Mouse (Mus musculus): ENCODE data around the gene Txk. TPM values are rescaled to one million over a fixed set of nuclear protein-coding genes. Genes with fewer than 3 reads are reported as not detected.
A peak's percentile ranks its signal among the peaks of the same experiment; 100 is the strongest.

Txk gene
- polyA plus RNA-seq, 1 experiment from 2014 or later, result not detected

DNA sequence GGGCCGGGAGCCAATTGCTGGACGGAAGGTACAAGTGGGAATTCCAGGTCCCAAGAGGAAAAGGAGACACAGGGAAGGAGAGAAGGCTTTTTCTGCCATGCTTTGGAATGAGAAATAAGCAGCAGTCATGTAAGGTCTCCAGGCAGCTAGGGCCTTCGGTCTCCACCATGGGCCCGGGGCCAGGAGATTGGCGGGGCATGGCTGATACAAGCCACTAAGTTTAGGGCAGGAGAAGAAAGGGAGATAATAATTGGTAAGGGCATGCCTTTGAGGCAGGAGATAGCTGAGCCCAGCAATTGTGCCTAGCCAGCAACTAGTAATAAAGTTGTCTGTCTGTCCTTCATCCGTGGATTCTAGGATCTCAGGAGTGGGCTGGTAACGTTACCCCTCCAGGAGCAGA lies 30.5 kb upstream of the Txk start:
- 94% methylated on average over 7 of the region's 7 CpGs for WGBS
- H3K27me3 ChIP-seq (ENCODE audit: control insufficient read depth, insufficient read depth, low read length), result no peaks in the 10 kb centered on the region

DNA sequence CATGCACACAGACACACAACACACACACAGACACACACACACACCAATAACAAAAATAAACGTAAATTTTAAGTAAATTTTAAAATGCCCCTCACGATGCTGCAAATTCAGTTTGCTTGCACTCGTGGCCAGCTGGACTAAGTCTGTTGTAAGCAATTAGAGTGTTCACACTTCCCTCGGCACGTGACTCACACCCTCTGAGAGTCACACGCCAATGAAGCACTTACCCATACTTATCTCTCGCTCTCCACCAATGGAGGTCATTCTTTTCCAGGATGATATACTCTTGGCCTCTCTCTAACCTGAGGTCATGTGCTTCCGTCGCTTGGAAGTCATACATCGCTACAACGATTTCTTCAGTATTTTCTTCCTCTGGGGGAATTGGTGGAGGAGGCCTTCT lies 29.2 kb upstream of the Txk start:
- H3K4me3 ChIP-seq (ENCODE audit: low read depth, low read length), result no peak overlapping the region
- 89% methylated on average over 11 of the region's 11 CpGs for WGBS

More for the DNA sequence above, 30.5 kb upstream of the Txk start:
- H3K4me1 ChIP-seq (ENCODE audit: control insufficient read depth, insufficient read depth, low read length), result no peaks in the 10 kb centered on the region
- ATAC-seq (ENCODE audit: low FRiP score), result no peak
- no peak for DNase-seq (ENCODE audit: low spot score, missing footprints)
- H3K36me3 ChIP-seq (ENCODE audit: control insufficient read depth, insufficient read depth, low read length), result no peaks in the 10 kb centered on the region
- no peak overlapping the region for H3K9ac ChIP-seq (ENCODE audit: low read length)
- no peak overlapping the region for H3K27ac ChIP-seq (ENCODE audit: low read depth, low read length)
- no peaks in the 10 kb centered on the region for H3K9me3 ChIP-seq (ENCODE audit: control insufficient read depth, low read length)
- H3K4me3 ChIP-seq (ENCODE audit: low read depth, low read length), result no peak overlapping the region
- no peak overlapping the region for H3K4me2 ChIP-seq

DNA sequence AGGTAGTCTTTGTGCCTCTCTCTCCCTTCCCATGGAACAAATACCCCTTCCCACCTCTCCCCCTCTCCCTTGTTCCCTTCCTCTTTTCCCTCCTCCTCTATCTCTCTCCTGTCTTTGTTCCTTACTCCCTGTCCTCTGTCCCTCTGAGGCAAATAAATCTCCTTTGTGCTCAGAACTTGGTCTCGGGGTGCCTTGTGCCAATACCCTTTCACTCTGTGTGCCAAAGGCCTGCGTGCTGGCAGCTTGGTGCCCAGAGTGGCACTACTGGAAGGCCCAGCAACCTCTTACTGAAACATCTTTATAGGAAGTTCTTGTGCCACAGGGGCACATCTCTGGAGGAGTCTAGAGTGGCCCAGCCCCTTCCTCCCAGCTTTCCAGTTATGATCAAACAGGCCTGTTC lies 24.0 kb upstream of the Txk start:
- ATAC-seq (ENCODE audit: low FRiP score), result no peak
- peak; percentile 28 for DNase-seq (ENCODE audit: low spot score, missing footprints)
- no peaks in the 10 kb centered on the region for H3K36me3 ChIP-seq (ENCODE audit: control insufficient read depth, insufficient read depth, low read length)
- no peak overlapping the region for H3K4me3 ChIP-seq (ENCODE audit: low read depth, low read length)
- H3K4me1 ChIP-seq (ENCODE audit: control insufficient read depth, insufficient read depth, low read length), result no peaks in the 10 kb centered on the region
- no peak overlapping the region for H3K27ac ChIP-seq (ENCODE audit: low read depth, low read length)
- no peak overlapping the region for H3K9ac ChIP-seq (ENCODE audit: low read length)
- 82% methylated on average over 2 of the region's 2 CpGs for WGBS
- H3K27me3 ChIP-seq (ENCODE audit: control insufficient read depth, insufficient read depth, low read length), result no peaks in the 10 kb centered on the region
- no peak overlapping the region for H3K4me2 ChIP-seq
- no peaks in the 10 kb centered on the region for H3K9me3 ChIP-seq (ENCODE audit: control insufficient read depth, low read length)

More for the DNA sequence above, 29.2 kb upstream of the Txk start:
- no peaks in the 10 kb centered on the region for H3K4me1 ChIP-seq (ENCODE audit: control insufficient read depth, insufficient read depth, low read length)
- H3K27me3 ChIP-seq (ENCODE audit: control insufficient read depth, insufficient read depth, low read length), result no peaks in the 10 kb centered on the region
- no peak for DNase-seq (ENCODE audit: low spot score, missing footprints)
- no peak overlapping the region for H3K27ac ChIP-seq (ENCODE audit: low read depth, low read length)
- no peaks in the 10 kb centered on the region for H3K36me3 ChIP-seq (ENCODE audit: control insufficient read depth, insufficient read depth, low read length)
- H3K9ac ChIP-seq (ENCODE audit: low read length), result no peak overlapping the region
- no peaks in the 10 kb centered on the region for H3K9me3 ChIP-seq (ENCODE audit: control insufficient read depth, low read length)
- no peak for ATAC-seq (ENCODE audit: low FRiP score)
- no peak overlapping the region for H3K4me2 ChIP-seq

DNA sequence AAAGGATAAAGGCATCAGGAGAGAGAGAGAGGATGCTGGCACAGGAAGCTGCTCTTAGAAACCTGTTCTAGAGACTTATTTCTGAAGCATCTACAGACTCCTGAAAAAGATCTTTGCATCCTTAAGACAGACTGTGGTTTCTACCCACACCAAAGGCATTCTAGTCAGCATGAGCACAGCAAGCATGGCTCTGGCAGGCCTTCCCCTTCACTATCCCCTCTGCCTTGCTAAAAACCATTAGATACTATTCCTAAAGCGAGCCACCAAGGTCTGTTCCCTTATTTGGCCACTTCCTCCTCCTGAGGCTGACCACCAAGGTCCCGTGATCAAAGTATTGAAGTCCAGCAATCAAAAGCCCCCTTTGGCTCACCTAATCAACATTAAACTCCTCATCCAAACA lies 23.6 kb upstream of the Txk start:
- 87% methylated on average over 2 of the region's 2 CpGs for WGBS
- no peaks in the 10 kb centered on the region for H3K4me1 ChIP-seq (ENCODE audit: control insufficient read depth, insufficient read depth, low read length)
- no peaks in the 10 kb centered on the region for H3K9me3 ChIP-seq (ENCODE audit: control insufficient read depth, low read length)
- no peak overlapping the region for H3K27ac ChIP-seq (ENCODE audit: low read depth, low read length)
- H3K4me3 ChIP-seq (ENCODE audit: low read depth, low read length), result no peak overlapping the region
- H3K9ac ChIP-seq (ENCODE audit: low read length), result no peak overlapping the region
- H3K4me2 ChIP-seq, result no peak overlapping the region
- H3K27me3 ChIP-seq (ENCODE audit: control insufficient read depth, insufficient read depth, low read length), result no peaks in the 10 kb centered on the region
- H3K36me3 ChIP-seq (ENCODE audit: control insufficient read depth, insufficient read depth, low read length), result no peaks in the 10 kb centered on the region
- no peak for ATAC-seq (ENCODE audit: low FRiP score)
- peak; percentile 39 for DNase-seq (ENCODE audit: low spot score, missing footprints)

DNA sequence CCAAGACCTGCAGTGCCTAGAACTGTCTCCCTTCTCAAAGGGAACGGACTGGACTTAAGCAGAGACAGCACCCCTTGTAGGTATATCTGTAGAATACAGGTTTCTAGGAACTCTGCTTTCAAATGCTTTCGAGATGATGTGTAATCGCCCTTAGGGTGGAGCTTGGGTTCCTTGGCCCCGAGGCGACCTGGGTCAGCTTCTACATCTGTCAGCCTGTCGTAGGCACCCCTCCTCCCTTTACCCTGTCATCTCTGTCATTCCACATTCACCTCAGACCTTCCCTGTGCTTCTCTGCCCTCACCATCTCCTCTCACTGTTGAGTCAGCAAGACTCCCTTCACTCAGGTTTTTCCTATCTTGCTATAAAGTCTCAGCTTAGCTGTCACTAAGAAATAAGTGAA lies 17.3 kb upstream of the Txk start:
- Histone ChIP-seq H3K4me3 (ENCODE audit: low read depth, low read length) (no peak overlapping the region), H3K4me1 (ENCODE audit: control insufficient read depth, insufficient read depth, low read length) (no peaks in the 10 kb centered on the region), H3K27me3 (ENCODE audit: control insufficient read depth, insufficient read depth, low read length) (no peaks in the 10 kb centered on the region), H3K9me3 (ENCODE audit: control insufficient read depth, low read length) (no peaks in the 10 kb centered on the region), H3K36me3 (ENCODE audit: control insufficient read depth, insufficient read depth, low read length) (no peaks in the 10 kb centered on the region), H3K9ac (ENCODE audit: low read length) (no peak overlapping the region), H3K27ac (ENCODE audit: low read depth, low read length) (no peak overlapping the region), H3K4me2 (no peak overlapping the region)
- 85% methylated on average over 6 of the region's 6 CpGs for WGBS
- ATAC-seq (ENCODE audit: low FRiP score) (no peak), DNase-seq (ENCODE audit: low spot score, missing footprints) (no peak)

DNA sequence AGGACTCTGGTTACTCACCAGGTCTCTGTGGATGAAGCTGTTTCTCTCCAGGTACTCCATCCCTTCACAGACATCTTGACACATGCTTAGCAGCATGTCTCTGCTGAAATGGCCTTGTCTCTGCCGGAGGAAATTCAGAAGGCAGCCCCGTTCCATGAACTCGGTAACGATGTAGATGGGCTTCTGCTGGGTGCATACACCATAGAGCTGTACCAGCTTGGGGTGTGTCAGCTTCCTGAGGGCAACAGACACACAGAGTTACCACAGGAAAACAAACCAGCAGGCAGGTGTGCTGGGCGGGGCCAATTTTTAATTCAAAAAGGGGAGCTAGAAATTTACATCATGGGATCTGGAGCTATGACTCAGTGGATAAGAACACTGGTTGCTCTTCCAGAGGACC lies 11.0 kb upstream of the Txk start:
- H3K4me3 ChIP-seq (ENCODE audit: low read depth, low read length), result no peak overlapping the region
- DNase-seq (ENCODE audit: low spot score, missing footprints), result no peak
- ATAC-seq (ENCODE audit: low FRiP score), result no peak
- H3K9me3 ChIP-seq (ENCODE audit: control insufficient read depth, low read length), result no peaks in the 10 kb centered on the region
- H3K36me3 ChIP-seq (ENCODE audit: control insufficient read depth, insufficient read depth, low read length), result no peaks in the 10 kb centered on the region
- WGBS, result 91% methylated on average over 5 of the region's 5 CpGs
- no peak overlapping the region for H3K4me2 ChIP-seq
- H3K27ac ChIP-seq (ENCODE audit: low read depth, low read length), result no peak overlapping the region
- H3K27me3 ChIP-seq (ENCODE audit: control insufficient read depth, insufficient read depth, low read length), result no peaks in the 10 kb centered on the region
- no peak overlapping the region for H3K9ac ChIP-seq (ENCODE audit: low read length)
- peaks cover 4% of the 10 kb centered on the region; the same call in 1 of the 2 replicates for H3K4me1 ChIP-seq (ENCODE audit: control insufficient read depth, insufficient read depth, low read length)

DNA sequence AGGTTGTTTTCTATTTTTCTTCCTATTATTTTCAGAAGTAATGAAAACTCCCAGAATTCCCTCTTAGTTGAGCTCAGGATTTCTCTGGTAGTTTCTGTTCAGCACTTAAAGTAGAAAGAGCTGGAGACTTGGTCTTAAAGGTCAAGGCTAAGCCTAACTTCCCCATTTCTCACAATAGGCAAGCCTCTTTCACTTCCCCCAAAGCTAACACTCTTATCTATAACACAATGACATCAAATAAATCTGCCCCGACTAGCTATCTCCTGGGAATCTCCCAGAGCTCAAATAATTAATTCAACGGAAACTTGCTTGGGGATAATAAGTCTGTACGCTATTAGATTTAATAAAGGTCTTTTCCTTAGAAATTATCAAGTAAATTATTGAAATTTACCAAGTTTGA lies 10.4 kb upstream of the Txk start:
- DNase-seq (ENCODE audit: low spot score, missing footprints) (peak; percentile 44), ATAC-seq (ENCODE audit: low FRiP score) (no peak)
- H3K4me2 ChIP-seq, result no peak overlapping the region
- no peak overlapping the region for H3K27ac ChIP-seq (ENCODE audit: low read depth, low read length)
- WGBS, result 45% methylated on average over 3 of the region's 3 CpGs
- no peak overlapping the region for H3K4me3 ChIP-seq (ENCODE audit: low read depth, low read length)
- H3K27me3 ChIP-seq (ENCODE audit: control insufficient read depth, insufficient read depth, low read length), result no peaks in the 10 kb centered on the region
- peaks cover 4% of the 10 kb centered on the region; the same call in 1 of the 2 replicates for H3K4me1 ChIP-seq (ENCODE audit: control insufficient read depth, insufficient read depth, low read length)
- no peaks in the 10 kb centered on the region for H3K36me3 ChIP-seq (ENCODE audit: control insufficient read depth, insufficient read depth, low read length)
- no peaks in the 10 kb centered on the region for H3K9me3 ChIP-seq (ENCODE audit: control insufficient read depth, low read length)
- no peak overlapping the region for H3K9ac ChIP-seq (ENCODE audit: low read length)

DNA sequence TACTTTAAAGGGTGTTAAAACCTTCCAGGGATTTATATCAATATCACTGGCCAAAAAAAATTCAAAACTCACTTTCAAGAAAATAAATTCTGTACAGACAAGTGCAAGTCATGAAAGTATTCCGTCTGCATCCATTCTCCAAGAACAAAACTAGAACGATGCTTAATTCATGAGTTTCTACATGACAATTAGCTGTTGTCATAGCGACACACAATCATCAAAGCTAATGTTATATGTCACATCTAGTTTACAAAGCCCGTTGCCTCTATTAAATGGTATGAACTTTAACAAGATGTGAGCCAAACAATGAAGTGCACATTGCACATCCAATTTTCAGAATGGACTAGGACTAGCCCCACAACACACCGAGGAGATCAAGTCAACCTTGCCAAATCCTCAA lies 9.2 kb upstream of the Txk start:
- 56% methylated on average over 5 of the region's 5 CpGs for WGBS
- H3K4me2 ChIP-seq, result no peak overlapping the region
- no peaks in the 10 kb centered on the region for H3K27me3 ChIP-seq (ENCODE audit: control insufficient read depth, insufficient read depth, low read length)
- peaks cover 4% of the 10 kb centered on the region; the same call in 1 of the 2 replicates for H3K4me1 ChIP-seq (ENCODE audit: control insufficient read depth, insufficient read depth, low read length)
- H3K36me3 ChIP-seq (ENCODE audit: control insufficient read depth, insufficient read depth, low read length), result no peaks in the 10 kb centered on the region
- H3K27ac ChIP-seq (ENCODE audit: low read depth, low read length), result no peak overlapping the region
- ATAC-seq (ENCODE audit: low FRiP score) (no peak), DNase-seq (ENCODE audit: low spot score, missing footprints) (no peak)
- no peak overlapping the region for H3K4me3 ChIP-seq (ENCODE audit: low read depth, low read length)
- H3K9ac ChIP-seq (ENCODE audit: low read length), result no peak overlapping the region
- no peaks in the 10 kb centered on the region for H3K9me3 ChIP-seq (ENCODE audit: control insufficient read depth, low read length)

DNA sequence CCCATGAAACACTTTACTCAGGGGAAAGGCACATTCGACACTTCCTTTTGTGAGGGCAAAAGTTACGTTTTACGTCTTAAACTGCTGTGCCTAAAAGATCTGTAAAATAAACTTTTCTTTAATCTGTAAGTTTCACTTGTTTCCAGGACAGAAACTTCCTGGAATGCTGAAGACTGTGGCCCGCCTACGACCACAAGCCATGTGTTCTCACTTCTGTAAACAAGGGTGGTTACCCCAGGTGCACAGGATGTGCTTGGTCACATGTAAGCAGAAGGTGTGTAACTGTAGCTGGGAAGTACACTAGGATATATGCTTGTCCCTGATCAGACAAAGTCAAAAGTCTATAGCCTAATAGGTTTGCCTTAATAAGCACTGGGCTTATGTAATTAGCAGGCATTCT lies 8.7 kb upstream of the Txk start:
- 83% methylated on average over 5 of the region's 5 CpGs for WGBS
- H3K36me3 ChIP-seq (ENCODE audit: control insufficient read depth, insufficient read depth, low read length), result no peaks in the 10 kb centered on the region

More for the DNA sequence above, 8.7 kb upstream of the Txk start:
- Histone ChIP-seq H3K4me2 (no peak overlapping the region), H3K4me1 (ENCODE audit: control insufficient read depth, insufficient read depth, low read length) (peaks cover 4% of the 10 kb centered on the region; the same call in 1 of the 2 replicates), H3K9me3 (ENCODE audit: control insufficient read depth, low read length) (no peaks in the 10 kb centered on the region), H3K27me3 (ENCODE audit: control insufficient read depth, insufficient read depth, low read length) (no peaks in the 10 kb centered on the region), H3K27ac (ENCODE audit: low read depth, low read length) (no peak overlapping the region), H3K4me3 (ENCODE audit: low read depth, low read length) (no peak overlapping the region), H3K9ac (ENCODE audit: low read length) (no peak overlapping the region)
- ATAC-seq (ENCODE audit: low FRiP score) (no peak), DNase-seq (ENCODE audit: low spot score, missing footprints) (peak; percentile 41)
